Mouse (Mus musculus) left cerebral cortex, postnatal 4 days (tissue): ENCODE measurements around the gene Dffa. TPM values are rescaled to one million over a fixed set of nuclear protein-coding genes. Genes with fewer than 3 reads are reported as not detected.
"Not testable (repeated sequence)": the region's sequence is repeated elsewhere in the genome, so short reads cannot be mapped to it uniquely, and the experiment has no call there.

Experiments used
- DNase-seq: peaks from one replicate; pipeline ENCODE4 v3.0.0-alpha.2; 2022
- intact Hi-C: fragments of 180-260 bp; cut with DNase I; formaldehyde crosslinking; loops from one replicate; pipeline ENCODE4 v1.15.1; 2025
- total RNA-seq, 2 experiments: library from RNA; stranded (reverse); gene quantifications; 2 replicates each; pipeline ENCODE4 v1.2.3; 2021

Gene Dffa
- total RNA-seq, 2 experiments from 2014 or later, result 40.8 to 45.9 TPM

DNA sequence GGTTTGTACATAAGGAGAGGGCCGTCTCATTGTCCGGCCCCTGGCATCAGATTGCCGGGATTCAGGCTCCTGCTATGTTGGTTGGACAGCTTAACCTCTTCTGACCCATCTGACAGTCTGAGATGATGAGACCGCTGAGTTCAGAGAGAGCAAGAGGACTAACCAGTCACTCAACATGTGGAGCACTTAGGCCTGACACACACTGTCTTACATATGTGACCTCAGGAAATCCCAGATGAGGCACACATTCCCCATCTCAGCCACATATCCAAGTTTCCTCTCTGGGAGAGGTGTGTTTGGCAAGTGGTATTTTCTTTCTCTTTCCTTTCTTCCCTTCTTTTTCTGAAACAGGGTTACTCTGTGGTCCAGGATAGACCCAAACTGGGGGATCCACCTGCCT is 41.2 kb downstream of the Dffa start:
- no peak for DNase-seq
- intact Hi-C loops, result no loop called here

DNA sequence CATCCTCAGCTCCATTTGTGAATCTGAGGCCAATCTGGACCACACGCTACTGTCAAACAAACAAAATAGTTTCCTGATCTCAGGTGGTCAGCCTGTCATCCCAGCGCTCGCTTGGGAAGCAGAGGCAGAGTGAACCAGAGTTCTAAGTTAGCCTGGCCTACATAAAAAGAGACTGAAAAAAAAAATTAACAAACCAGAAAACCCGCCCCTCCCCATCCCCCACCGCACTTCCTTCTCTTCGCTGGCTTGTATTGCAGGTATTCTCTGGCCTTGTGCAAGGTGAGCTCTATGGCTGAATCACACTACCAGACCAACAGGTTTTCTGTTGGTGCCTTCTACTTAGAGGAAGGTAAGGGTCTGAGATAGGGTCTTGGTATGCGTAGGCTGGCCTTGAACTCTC is 43.6 kb downstream of the Dffa start:
- intact Hi-C loops, result no loop called here
- DNase-seq, result no peak

DNA sequence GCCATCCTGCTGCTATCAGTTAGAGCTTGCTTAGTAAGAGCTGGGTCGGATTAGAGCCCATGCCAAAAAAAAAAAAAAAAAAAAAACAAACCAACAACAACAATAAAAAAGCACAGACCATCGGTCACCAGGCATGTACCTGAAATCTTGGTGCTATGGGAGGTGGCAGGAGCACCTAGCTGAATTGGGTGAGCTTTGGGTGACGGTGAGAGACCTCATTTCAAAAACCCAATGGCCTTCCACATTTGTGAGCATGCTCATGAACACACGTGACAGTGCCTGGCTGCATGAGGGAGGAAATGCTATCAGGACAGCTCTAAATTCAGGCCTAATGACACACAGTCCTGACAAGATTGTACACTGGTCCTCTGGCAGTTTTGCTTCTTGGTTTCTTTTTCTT is 44.1 kb downstream of the Dffa start:
- intact Hi-C loops, result no loop called here
- DNase-seq, result no peak

DNA sequence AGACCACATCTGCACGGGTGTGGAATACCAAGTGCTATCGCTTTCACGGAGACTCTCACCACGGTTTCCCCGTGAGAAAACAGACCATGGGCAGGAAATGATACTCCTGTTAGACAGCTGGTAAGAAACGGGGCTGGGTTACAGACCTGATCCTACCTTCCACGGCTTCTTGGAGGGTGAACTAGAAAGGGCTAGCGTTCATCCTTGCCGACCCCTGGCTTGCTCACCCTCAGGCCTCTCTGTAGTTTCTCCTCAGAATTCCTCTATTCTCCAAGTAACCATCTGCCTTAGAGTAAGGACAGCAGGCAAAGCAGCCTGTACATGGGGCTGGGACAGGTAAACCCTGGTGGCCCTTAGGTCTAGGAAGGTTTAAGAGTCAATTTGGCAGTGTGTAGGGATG is 45.2 kb downstream of the Dffa start:
- DNase-seq, result no peak
- intact Hi-C loops, result no loop called here

DNA sequence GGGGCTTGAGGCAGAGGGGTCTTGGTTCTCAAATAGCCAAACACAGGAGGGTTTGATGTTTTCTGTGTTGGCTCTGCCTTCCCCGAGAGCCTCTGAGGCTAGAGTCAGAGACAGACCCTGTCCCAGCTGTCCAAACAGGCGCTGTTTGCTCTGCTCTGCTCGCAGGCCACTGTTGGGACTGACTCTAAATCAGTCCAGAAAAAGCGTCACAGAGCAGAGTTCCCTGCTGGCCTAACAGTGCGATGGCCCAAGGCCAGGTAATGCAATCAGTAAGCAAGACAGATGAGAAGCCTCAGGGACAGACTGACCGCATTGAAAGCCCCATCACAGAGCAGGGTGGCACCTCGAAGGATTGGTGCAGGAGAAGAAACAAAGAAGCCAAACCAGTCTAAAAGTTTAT is 45.7 kb downstream of the Dffa start:
- intact Hi-C loops, result no loop called here
- no peak for DNase-seq

DNA sequence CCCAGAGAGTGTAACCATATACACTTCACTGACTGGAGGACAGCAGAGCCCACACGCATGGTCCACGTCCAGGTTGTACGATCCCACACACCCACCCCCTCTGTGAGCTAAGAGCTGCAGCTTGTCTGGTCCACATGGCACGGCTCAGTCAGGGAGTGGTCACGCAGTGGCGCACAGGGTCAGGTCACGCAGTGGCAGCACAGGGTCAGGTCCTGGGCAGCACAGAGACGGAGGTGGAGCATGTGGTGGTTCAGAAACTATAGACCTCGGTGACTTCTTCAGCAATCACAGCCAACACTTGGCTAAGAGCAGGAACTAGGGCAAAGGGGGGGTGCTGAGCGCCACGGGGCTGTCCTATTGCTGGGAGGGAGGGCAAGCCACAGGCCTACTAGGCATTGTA is 46.3 kb downstream of the Dffa start:
- DNase-seq, result no peak

DNA sequence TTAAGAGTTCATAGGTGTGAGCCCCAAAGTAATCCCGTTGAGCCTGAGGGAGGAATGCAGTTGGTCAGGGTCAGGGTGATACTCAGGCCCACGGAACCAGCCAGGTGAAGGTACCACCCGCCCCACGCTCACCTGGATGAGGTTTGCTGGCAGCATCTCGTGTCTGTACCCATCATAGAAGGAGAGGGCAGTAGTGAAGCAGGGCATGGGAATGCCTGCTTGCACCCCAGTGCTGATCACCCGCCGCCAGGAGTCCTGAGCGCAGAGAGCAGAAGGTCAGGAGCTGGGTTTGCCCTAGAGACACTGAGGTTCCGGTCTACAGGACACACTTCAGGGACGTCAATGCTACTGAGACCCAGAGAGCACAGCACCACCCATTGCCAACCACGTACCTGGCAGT is 46.8 kb downstream of the Dffa start:
- intact Hi-C loops, result no loop called here
- no peak for DNase-seq

More for the DNA sequence above, 46.3 kb downstream of the Dffa start:
- intact Hi-C loops, result no loop called here

DNA sequence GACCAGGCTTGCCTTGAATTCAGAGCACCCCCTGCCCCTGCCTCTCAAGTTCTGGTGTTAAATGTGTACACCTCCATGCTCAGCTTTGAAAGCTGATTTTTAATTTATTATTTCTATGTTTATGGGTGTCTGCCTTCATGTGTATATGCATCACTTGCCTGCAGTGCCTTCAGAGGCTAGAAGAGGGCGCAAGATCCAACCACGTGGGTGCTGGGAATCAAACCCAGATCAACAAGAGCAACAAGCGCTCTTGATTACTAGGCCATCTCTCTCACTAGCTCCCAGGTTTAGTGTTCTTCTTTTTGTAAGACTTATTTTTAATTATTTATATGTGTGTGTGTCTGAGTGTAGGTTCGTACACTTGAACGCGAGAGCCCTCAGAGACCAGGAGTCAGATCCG is 50.9 kb downstream of the Dffa start:
- intact Hi-C loops, result no loop called here
- no peak for DNase-seq

DNA sequence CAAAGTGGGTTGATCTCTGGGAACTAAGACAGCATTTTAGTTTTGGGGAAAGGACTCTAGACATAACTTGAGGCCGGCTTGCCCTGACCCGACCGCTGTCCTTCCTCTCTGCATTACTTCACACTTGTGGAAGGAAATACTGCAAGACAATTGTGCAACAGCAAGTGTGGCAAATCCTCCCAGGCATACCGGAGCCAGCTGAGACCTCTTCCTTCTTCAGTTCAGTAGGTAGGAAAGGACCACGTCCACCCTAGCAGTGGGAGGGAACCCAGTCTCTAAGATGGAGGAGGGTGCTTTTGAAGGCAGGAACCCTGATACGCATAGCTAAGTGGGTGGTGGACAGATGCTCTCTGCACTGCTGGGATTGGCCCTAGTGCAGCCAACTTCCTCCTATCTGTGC is 51.8 kb downstream of the Dffa start:
- no peak for DNase-seq
- intact Hi-C loops, result no loop called here

DNA sequence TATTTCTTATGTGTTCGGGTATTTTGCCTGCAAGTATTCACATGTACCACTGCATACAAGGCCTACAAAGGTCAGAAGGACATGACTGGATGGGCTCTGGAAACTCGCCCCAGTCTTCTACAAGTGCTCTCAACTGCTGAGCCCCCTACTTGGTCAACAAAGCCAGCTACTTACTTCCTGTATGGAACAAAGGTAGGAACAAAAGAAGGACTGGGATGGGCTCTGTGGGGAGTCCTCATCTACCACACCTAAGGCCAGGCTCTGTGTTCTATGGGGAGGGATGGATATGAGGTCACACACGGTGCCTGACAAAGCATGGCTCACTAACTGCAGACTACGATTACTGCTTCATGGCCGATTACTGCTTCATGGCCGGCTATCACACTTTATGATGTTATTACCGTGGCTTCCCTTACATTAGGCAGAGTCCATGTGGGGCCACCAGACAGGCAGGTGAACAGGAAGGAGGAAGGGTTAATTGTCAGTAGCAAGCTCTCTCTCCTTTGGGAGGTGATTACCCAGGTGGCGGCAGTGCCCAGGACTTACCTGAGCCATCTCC is 53.5 kb downstream of the Dffa start:
- intact Hi-C loops, result no loop called here
- no peak for DNase-seq

DNA sequence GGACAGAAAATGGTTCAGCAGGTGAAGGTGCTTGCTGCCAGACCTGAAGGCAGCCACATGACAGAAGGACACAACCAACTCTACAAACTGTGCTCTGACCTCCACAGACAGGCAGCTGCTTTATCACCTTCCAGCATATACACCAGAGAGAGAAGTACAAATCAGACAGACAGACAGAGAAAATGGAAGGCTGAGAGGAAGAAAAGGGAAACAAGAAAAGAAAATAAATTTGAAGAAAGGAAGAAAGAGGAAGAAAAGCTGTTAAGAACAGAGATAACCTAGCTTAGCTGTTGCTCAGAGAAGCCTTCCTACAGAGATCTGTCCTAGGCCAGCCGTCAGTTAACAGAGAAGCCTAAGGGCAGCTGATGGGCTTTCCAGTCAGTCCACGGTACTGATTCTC is 55.3 kb downstream of the Dffa start:
- no peak for DNase-seq
- intact Hi-C loops, result no loop called here

DNA sequence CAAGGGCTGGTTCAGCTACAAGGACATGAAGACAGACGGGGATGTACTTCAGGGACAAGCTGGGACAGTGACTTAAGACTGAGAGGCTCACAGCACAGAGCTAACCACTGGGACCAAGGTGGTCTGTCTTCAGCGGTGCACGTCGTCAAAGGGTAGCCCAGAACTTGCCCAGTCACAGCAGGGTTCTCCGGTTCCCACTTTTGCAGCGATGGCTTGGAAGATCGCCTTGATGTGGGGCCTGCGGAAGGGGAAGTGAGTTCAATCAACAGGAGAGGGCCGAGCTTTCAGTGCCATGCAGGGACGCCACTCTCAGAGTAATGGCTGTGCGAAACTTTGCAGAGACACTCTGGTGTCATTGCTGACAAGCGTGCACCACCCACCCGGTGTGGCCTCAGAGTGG is 55.9 kb downstream of the Dffa start:
- DNase-seq, result no peak
- intact Hi-C loops, result no loop called here

DNA sequence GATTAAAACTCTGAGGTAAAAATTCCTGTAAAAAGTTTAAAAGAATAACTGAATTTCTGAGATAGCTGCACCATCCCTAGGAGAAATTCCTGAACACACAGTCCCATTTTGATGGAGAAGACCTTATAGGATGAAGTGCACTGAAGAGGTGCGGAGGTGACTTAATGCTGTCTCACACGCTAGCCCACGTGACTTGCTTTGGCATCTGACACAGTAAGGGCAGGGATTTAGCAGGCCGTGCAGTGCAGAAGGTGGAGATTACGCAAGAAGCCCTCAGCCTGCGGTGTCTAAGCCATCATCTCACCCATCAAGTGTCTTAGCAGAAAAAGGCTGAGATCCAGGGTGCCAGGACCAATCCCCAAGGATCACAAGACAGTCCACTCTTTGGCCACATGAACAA is 57.2 kb downstream of the Dffa start:
- intact Hi-C loops, result no loop called here

DNA sequence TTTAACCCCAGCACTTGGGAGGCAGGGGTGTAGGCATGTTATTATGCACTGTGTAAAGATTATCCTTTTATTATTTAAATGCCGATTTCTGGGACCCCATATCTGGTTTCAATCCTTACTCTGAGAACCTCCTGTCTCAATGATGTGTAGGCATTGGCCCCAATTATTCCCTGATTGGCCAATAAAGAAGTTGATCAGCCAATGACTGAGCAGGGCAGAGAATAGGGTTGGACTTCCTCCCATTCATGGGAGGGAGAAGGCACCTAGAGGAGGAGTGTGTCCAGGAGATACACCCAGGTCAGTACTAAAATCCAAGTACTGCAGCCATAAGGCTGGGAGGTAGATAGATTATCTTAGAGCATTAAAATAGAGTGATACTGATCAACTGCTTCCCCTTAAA is 59.2 kb downstream of the Dffa start:
- no peak for DNase-seq
- intact Hi-C loops, result no loop called here

More for the DNA sequence above, 57.2 kb downstream of the Dffa start:
- DNase-seq, result no peak

DNA sequence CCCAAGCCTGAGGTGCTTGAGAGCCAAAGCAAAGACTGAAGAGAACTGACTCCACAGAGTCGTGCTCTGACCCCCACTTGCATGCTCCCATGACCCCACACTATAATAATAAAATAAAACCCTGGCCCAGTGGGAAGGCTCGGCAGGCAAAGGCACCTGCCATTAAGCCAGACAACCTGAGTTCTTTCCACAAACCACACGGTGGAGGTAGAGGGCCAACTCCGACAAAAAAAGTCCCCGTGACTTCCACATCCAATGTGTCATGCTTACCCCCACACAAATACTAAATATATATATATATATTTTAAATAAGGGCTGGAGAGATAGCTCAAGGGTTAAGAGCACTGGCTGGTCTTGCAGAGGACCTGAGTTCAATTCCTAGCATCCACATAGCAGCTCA is 60.2 kb downstream of the Dffa start:
- DNase-seq, result no peak
- intact Hi-C loops, result no loop called here

DNA sequence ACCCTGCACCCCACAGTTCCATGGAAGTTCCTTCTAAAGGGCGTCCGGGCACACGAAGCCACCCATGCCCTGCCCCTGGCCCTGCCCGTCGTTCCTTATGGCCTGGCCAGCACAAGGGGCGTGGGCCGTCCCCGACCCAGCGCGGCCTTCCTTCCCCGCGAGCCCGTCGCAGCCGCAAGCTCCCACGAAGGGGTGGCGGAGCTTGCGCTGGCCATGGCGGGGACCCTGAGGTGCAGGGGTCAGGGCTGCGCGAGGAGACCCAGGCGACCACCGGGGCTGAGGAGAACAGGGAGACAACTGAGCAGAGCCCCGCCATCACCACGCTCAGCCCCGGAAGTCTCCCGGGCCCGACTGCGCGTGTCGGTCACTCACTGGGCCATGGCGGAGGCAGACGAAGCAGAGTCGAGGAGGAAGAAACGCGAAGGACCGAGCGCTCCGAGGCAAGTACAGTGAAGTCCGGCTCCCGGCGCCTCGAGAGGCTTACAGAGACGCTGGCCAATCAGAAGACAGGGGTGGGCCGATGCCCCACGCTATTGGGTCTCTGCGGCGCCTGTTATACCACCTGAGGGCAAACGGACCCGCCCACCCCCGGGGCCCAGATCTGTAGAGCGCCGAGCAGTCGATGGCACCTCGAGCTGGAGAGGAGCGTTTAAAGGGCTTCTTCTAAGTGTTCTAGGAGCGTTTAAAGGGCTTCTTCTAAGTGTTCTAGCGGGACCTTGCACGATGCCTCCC is 62.4 kb downstream of the Dffa start, which contains the start of gene Pgd:
TSS of gene Pgd (minus strand) at position 557 of the 732 bp plus-strand sequence.
- intact Hi-C loops, result no loop called here
- DNase-seq, result peak; percentile 97

DNA sequence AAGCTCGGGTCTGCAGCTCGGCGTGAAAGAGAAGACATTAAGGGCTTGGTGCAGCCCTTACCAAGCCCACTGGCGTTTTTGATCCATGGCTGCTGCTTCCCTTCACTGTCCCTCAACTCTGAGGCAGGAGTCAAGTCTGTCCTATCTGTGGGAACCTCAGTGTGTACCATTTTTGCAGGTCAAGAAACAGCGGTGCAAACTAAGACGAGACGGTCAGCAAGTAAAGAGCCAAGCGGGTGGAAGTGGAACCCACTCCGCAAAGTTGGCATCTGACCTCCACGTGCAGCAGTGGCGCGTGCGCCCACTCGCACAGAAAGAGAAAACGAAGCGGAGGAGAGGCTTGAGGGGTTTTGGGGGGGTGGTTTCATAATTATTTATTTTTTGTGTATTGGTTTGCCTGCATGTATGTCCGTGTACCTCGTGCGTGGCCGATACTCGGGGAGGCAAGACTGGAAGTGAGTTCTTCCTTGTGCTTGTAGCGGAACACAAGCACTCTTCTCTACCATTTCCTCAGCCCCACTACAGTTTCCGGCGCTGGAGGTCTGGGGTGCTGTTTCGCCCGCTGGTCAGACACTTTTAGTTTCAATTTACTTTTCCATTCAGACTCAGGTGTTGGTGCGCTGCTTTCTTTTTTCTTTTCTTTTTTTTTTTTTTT is 63.1 kb downstream of the Dffa start:
- intact Hi-C loops, result no loop called here
- no peak for DNase-seq

DNA sequence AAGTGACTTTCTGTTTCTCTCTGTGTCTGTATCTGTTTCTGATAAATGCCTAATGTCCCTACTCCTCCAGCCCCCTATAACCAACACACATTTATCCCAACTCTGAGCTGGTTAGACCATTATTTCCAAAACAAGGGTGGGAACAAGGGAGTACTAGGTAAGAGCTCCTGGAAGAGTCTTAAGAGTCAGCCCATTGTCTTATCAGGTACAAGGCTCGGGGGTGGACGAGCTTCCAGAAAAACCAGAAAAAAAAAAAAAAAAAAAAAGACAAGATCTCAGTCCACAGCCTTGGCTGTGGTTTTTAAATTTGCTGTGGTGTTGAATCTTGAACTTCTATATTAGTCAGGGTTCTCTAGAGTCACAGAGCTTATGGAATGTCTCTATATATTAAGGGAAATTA is 64.1 kb downstream of the Dffa start:
- intact Hi-C loops, result no loop called here
- no peak for DNase-seq

DNA sequence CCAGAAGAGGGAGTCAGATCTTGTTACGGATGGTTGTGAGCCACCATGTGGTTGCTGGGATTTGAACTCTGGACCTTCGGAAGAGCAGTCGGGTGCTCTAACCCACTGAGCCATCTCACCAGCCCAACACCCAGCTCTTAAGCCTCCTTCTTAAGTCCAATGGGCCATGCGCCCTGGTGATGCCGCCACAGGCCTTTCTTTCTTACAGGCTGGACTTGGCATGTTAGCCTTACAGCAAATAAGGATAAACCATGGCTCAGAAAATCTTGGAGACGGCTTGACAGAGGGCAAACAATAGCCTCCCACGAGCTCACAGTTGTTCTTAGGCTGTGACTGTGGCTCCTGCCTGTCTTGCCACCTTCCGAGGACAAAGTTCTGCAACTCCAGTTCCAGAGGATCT is 66.0 kb downstream of the Dffa start:
- DNase-seq, intact Hi-C loops: not testable (repeated sequence)
